8 mouse cellular contexts compared by ENCODE assay signal in the genomic region with DNA sequence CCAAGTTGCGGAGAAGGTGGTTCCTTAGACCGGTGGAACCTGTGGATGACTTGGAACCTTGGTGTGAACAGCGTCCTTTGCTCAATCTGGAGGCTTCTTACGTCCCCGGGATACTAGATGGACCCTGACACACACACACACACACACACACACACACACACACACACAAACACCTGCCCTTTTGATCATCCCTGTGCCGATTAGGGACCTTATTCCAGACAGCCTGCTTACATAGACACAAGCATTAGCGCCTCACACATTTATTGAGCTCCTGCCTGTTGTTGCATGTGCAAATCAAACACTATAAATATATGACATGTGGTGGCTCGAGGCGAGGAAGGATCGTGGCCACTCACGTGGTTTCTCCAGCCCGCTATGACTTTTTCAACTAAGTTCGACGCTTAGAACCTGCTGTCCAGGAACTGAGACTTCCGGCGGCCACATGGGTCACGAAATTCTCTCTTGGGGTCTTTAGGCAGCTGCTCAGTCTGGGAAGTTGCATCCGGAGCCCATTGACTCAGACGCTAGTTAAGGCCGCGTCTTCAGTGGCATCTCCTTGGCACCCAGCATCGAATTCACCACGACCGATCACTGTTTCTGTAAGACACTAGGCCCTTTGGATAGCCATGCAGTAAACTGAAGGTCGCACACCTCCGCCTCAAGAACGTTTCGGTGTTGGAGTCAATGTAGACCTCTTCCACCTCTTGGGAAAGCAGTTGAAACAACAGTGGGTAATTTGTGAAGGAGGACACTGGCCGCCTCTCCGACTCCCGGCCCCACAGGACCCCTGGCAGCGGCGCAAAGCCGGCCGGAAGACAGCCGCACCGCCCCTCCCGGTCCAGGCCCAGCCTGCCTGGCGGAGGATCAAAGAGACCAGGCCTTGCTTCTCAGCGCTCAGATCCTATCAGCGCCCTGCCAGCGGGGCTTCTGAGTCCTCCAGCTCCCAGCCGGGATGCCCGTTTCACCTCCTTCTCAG. TPM values are rescaled to one million over a fixed set of nuclear protein-coding genes. Genes with fewer than 3 reads are reported as not detected.
A peak's percentile ranks its signal among the peaks of the same experiment; 100 is the strongest.
DNase-seq lines count a peak whose midpoint lies in the region; ATAC-seq and TF ChIP-seq lines count a peak whose summit lies in the region.

No protein-coding gene starts in this region.

- peaks cover 11% of the 10 kb centered on the region; the same call in 1 of the 2 replicates for H3K4me1 ChIP-seq in spleen, adult 2 months (ENCODE audit: control insufficient read depth, insufficient read depth, insufficient read length)
- H3K4me1 ChIP-seq in embryonic facial prominence, embryonic 10.5 days = peaks cover 59% of the 10 kb centered on the region
- H3K4me1 ChIP-seq in heart, embryonic 11.5 days (ENCODE audit: control insufficient read depth, insufficient read depth, low read length) = peaks cover 24% of the 10 kb centered on the region
- peaks cover 23% of the 10 kb centered on the region; the same call in 1 of the 2 replicates for H3K4me1 ChIP-seq in lung, embryonic 14.5 days (ENCODE audit: insufficient read depth)

- peak overlapping the region; percentile 58 for H3K27ac ChIP-seq in spleen, adult 2 months (ENCODE audit: insufficient read depth, low read length)
- no peak overlapping the region for H3K27ac ChIP-seq in embryonic facial prominence, embryonic 10.5 days (replicated peaks)
- no peak overlapping the region for H3K27ac ChIP-seq in heart, embryonic 11.5 days (ENCODE audit: low read depth, low read length)
- H3K27ac ChIP-seq in lung, embryonic 14.5 days (ENCODE audit: low read depth) = peak overlapping the region; percentile 81

- DNase-seq in spleen, adult 2 months (ENCODE audit: low read depth in 1 of 2, low spot score in 2 of 2) = no peak
- no peak for DNase-seq in spleen, postnatal 4 days (ENCODE audit: low spot score in 2 of 2)
- peak; percentile 77 for DNase-seq in embryonic facial prominence, embryonic 10.5 days (ENCODE audit: low spot score)
- peak; percentile 39 to 41 for DNase-seq in kidney, adult 8-10 months
- DNase-seq in lung, embryonic 14.5 days = peak; percentile 94
- peak; percentile 51 for DNase-seq in ovary, postnatal 10 days (ENCODE audit: low spot score)

- peak overlapping the region; percentile 58; the same call in 1 of the 2 replicates for H3K9ac ChIP-seq in heart, embryonic 11.5 days (ENCODE audit: low read depth, low read length)
- H3K9ac ChIP-seq in lung, embryonic 14.5 days = peak overlapping the region; percentile 26; the same call in 1 of the 2 replicates

- peaks cover 10% of the 10 kb centered on the region for H3K27me3 ChIP-seq in spleen, adult 2 months (ENCODE audit: control insufficient read depth, insufficient read depth, low read length)
- peaks cover 74% of the 10 kb centered on the region for H3K27me3 ChIP-seq in embryonic facial prominence, embryonic 10.5 days (replicated peaks; ENCODE audit: low read depth, poor library complexity, severe bottlenecking)
- H3K27me3 ChIP-seq in heart, embryonic 11.5 days (ENCODE audit: control insufficient read depth, insufficient read depth, low read length) = peaks cover 12% of the 10 kb centered on the region; the same call in 1 of the 2 replicates
- H3K27me3 ChIP-seq in lung, embryonic 14.5 days (ENCODE audit: insufficient read depth, low read length) = no peaks in the 10 kb centered on the region

- peak overlapping the region; percentile 40 for H3K4me3 ChIP-seq in spleen, adult 2 months (ENCODE audit: extremely low read depth, insufficient read depth, insufficient read length)
- peak overlapping the region; percentile 72 for H3K4me3 ChIP-seq in embryonic facial prominence, embryonic 10.5 days
- H3K4me3 ChIP-seq in heart, embryonic 11.5 days (ENCODE audit: low read depth, low read length) = peak overlapping the region; percentile 68
- peak overlapping the region; percentile 62 for H3K4me3 ChIP-seq in lung, embryonic 14.5 days (ENCODE audit: low read depth, low read length)

- no peaks in the 10 kb centered on the region; the same call in 1 of the 2 replicates for H3K36me3 ChIP-seq in spleen, adult 2 months (ENCODE audit: control insufficient read depth, insufficient read depth, low read length)
- 0 out of 2 replicates have a peak, but pooled peaks cover 6% of the 10 kb centered on the region for H3K36me3 ChIP-seq in embryonic facial prominence, embryonic 10.5 days (replicated peaks)
- no peaks in the 10 kb centered on the region for H3K36me3 ChIP-seq in heart, embryonic 11.5 days (ENCODE audit: control insufficient read depth, insufficient read depth, low read length)
- H3K36me3 ChIP-seq in lung, embryonic 14.5 days (ENCODE audit: insufficient read depth) = peaks cover 11% of the 10 kb centered on the region; the same call in 1 of the 2 replicates

- WGBS in spleen, adult 2 months = 15% methylated on average over 44 of the region's 44 CpGs
- 8% methylated on average over 44 of the region's 44 CpGs for WGBS in embryonic facial prominence, embryonic 10.5 days
- 11% methylated on average over 44 of the region's 44 CpGs for WGBS in heart, embryonic 11.5 days (ENCODE audit: insufficient replicate concordance)
- 6% methylated on average over 44 of the region's 44 CpGs for WGBS in lung, embryonic 14.5 days

- no peaks in the 10 kb centered on the region for H3K9me3 ChIP-seq in embryonic facial prominence, embryonic 10.5 days
- H3K9me3 ChIP-seq in heart, embryonic 11.5 days (replicated peaks; ENCODE audit: control insufficient read depth, low read length) = no peaks in the 10 kb centered on the region
- no peaks in the 10 kb centered on the region for H3K9me3 ChIP-seq in lung, embryonic 14.5 days (ENCODE audit: low read depth, low read length)

- H3K4me2 ChIP-seq in heart, embryonic 11.5 days = peak overlapping the region; percentile 99
- H3K4me2 ChIP-seq in lung, embryonic 14.5 days = peak overlapping the region; percentile 78

- TF ChIP-seq CTCF in spleen, adult 2 months (IDR thresholded peaks at IDR 0.05; ENCODE audit: extremely low read depth, insufficient read depth, insufficient read length, insufficient replicate concordance) = no peak
- TF ChIP-seq CTCF in lung, embryonic 14.5 days (IDR thresholded peaks at IDR 0.05; ENCODE audit: low read depth) = no peak

- TF ChIP-seq POLR2A in spleen, adult 2 months (IDR thresholded peaks at IDR 0.05; ENCODE audit: low read depth, low read length) = no peak

- no peak for ATAC-seq in heart, embryonic 11.5 days (replicated peaks; ENCODE audit: insufficient number of reproducible peaks, low FRiP score, low TSS enrichment)
- peak; percentile 75 for ATAC-seq in lung, embryonic 14.5 days (ENCODE audit: insufficient read depth)
- ATAC-seq in frontal cortex, adult (ENCODE audit: low TSS enrichment) = no peak

RNA-seq across cellular contexts. Expression of a gene that starts 1.1 kb away (rescaled TPM):
- polyA plus RNA-seq in spleen, adult 2 months (2012; rRNA removed) = 139 and 165 TPM in 2 replicates
- 11.3 and 13.0 TPM in 2 replicates for polyA plus RNA-seq in embryonic facial prominence, embryonic 10.5 days (2016; fragmentation: Nextera tagmentation; extraction: Ambion mirVana)
- polyA plus RNA-seq in heart, embryonic 11.5 days (2014; fragmentation: Nextera tagmentation; extraction: Ambion mirVana) = 5.3 and 5.5 TPM in 2 replicates
- 64.2 and 68.8 TPM in 2 replicates for polyA plus RNA-seq in lung, embryonic 14.5 days (2014; fragmentation: Nextera tagmentation; extraction: Ambion mirVana)

RNA-seq across cellular contexts. Expression of a gene that starts 52.1 kb away (rescaled TPM):
- 4.5 and 6.3 TPM in 2 replicates for polyA plus RNA-seq in spleen, adult 2 months (2012; rRNA removed)
- polyA plus RNA-seq in embryonic facial prominence, embryonic 10.5 days (2016; fragmentation: Nextera tagmentation; extraction: Ambion mirVana) = 938 and 966 TPM in 2 replicates
- polyA plus RNA-seq in heart, embryonic 11.5 days (2014; fragmentation: Nextera tagmentation; extraction: Ambion mirVana) = 506 and 537 TPM in 2 replicates
- 781 and 807 TPM in 2 replicates for polyA plus RNA-seq in lung, embryonic 14.5 days (2014; fragmentation: Nextera tagmentation; extraction: Ambion mirVana)

Comparison
In these comparisons a context has a peak if more than half of its experiments do, and no peak if none do; other contexts are left out.
1. DNase-seq: peak in embryonic facial prominence, embryonic 10.5 days (single experiment), kidney, adult 8-10 months (2 of 2), lung, embryonic 14.5 days (single experiment) and ovary, postnatal 10 days (single experiment); none in spleen, adult 2 months (0 of 2) and spleen, postnatal 4 days (0 of 2).
2. H3K27ac ChIP-seq: peak in spleen, adult 2 months (single experiment) and lung, embryonic 14.5 days (single experiment); none in embryonic facial prominence, embryonic 10.5 days (single experiment) and heart, embryonic 11.5 days (single experiment).
3. RNA of a gene that starts 52.1 kb away (polyA plus RNA-seq): 938 to 966 TPM in embryonic facial prominence, embryonic 10.5 days, 781 to 807 TPM in lung, embryonic 14.5 days and 506 to 537 TPM in heart, embryonic 11.5 days; 4.5 to 6.3 TPM in spleen, adult 2 months; every median in the first group is over 10 times any median in the second.
4. Peak in every context shown above with its lines, with median percentiles within 50 percentile points of each other: H3K4me3 ChIP-seq.